Mouse (Mus musculus): ENCODE results near the gene Por. TPM values are rescaled to one million over a fixed set of nuclear protein-coding genes. Genes with fewer than 3 reads are reported as not detected.

The Por gene
- total and polyA plus RNA-seq, 3 experiments, result 40.3 to 64.4 TPM; not detected in 1

DNA sequence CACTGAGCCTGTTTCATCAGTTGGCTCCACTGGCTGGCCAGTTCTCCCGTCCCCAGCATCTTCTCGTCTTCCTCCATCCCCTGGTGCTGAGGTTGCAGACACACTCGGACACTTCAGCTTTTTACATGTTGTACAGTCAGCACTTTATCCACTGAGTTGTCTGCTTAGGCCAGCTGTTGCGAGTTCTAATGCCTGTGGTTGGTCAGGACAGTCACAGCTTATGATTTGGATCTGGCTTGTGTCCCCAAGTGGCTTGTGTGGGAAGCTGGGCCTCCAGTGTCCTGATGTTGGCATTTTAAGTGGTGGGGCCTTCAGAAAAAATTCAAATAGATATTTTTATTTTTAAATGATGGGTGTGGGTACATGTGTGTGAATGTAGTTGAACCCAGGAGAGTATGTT is 35.5 kb downstream of the Por start:
- Histone ChIP-seq H3K79me2 (ENCODE audit: control insufficient read depth, insufficient read depth, low read length, poor library complexity) (no peaks in the 10 kb centered on the region; the same call in 1 of the 2 replicates), H3K4me1 (ENCODE audit: control insufficient read depth in 1 of 2, insufficient read depth in 2 of 2, low read length in 2 of 2) (peaks cover 5 to 22% of the 10 kb centered on the region in 2 experiments; a peak in 3 of 4 replicates), H3K9ac (ENCODE audit: control insufficient read depth, low read depth, low read length, poor library complexity, severe bottlenecking) (no peak overlapping the region), H3K27me3 (ENCODE audit: control insufficient read depth in 1 of 2, insufficient read depth in 2 of 2, low read length in 2 of 2) (no peaks in the 10 kb centered on the region), H3K36me3 (ENCODE audit: control insufficient read depth in 1 of 2, insufficient read depth in 2 of 2, low read length in 2 of 2) (peaks cover 2 to 12% of the 10 kb centered on the region in 2 experiments; a peak in 2 of 4 replicates), H3K9me3 (replicated peaks; ENCODE audit: insufficient read depth, low read length) (no peaks in the 10 kb centered on the region), H3K27ac (ENCODE audit: control insufficient read depth, low read depth, low read length) (no peak overlapping the region), H3K4me3 (ENCODE audit: control insufficient read depth in 1 of 2, insufficient read depth in 1 of 2, low read depth in 2 of 2, low read length in 2 of 2) (no peak overlapping the region)
- no peak for TF ChIP-seq TAL1 (IDR thresholded peaks at IDR 0.05; ENCODE audit: low read length)
- no peak for TF ChIP-seq GABPA (IDR thresholded peaks at IDR 0.05; ENCODE audit: low read depth, low read length)
- TF ChIP-seq MYC (IDR thresholded peaks at IDR 0.05; ENCODE audit: low read depth, low read length), result no peak
- TF ChIP-seq UBTF (IDR thresholded peaks at IDR 0.05; ENCODE audit: borderline replicate concordance, insufficient read depth, low read depth, low read length), result no peak
- no peak for TF ChIP-seq ZNF384 (IDR thresholded peaks at IDR 0.05; ENCODE audit: low read depth, low read length)
- no peak for TF ChIP-seq MEF2A (IDR thresholded peaks at IDR 0.05; ENCODE audit: extremely low read depth, insufficient replicate concordance, low read depth, low read length, poor library complexity, severe bottlenecking)
- no peak for TF ChIP-seq GATA1 (IDR thresholded peaks at IDR 0.05; ENCODE audit: low read depth, low read length)
- no peak for TF ChIP-seq MXI1 (IDR thresholded peaks at IDR 0.05; ENCODE audit: low read depth, low read length)
- TF ChIP-seq E2F4 (IDR thresholded peaks at IDR 0.05; ENCODE audit: borderline replicate concordance, low read depth, low read length), result no peak
- no peak for TF ChIP-seq SMC3 (IDR thresholded peaks at IDR 0.05; ENCODE audit: low read depth, low read length)
- TF ChIP-seq SIN3A (IDR thresholded peaks at IDR 0.05; ENCODE audit: low read length), result no peak
- no peak for DNase-seq (ENCODE audit: low read depth, low spot score)

DNA sequence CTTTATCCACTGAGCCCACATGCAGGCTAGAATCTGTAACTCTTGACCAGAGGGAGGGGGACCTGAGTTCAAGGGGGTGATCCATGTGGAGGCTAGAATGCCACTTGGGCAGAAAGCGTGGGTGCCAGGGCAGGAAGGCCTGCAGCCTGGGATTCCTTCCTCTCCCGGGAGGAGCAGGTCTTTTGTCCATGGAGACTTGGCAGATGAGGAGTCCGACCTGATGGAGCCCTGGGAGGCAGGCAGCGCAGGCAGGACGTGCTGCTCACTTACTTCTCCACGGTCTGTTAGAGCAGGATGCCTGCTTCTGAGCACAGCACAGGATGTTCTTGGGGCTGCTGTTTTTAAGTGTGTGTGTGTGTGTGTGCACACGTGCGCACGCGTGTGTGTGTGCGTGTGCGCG is 37.2 kb downstream of the Por start:
- Histone ChIP-seq H3K79me2 (ENCODE audit: control insufficient read depth, insufficient read depth, low read length, poor library complexity) (no peaks in the 10 kb centered on the region; the same call in 1 of the 2 replicates), H3K9ac (ENCODE audit: control insufficient read depth, low read depth, low read length, poor library complexity, severe bottlenecking) (no peak overlapping the region), H3K4me3 (ENCODE audit: control insufficient read depth in 1 of 2, insufficient read depth in 1 of 2, low read depth in 2 of 2, low read length in 2 of 2) (no peak overlapping the region), H3K27me3 (ENCODE audit: control insufficient read depth in 1 of 2, insufficient read depth in 2 of 2, low read length in 2 of 2) (no peaks in the 10 kb centered on the region), H3K36me3 (ENCODE audit: control insufficient read depth in 1 of 2, insufficient read depth in 2 of 2, low read length in 2 of 2) (peaks cover under 1 to 28% of the 10 kb centered on the region in 2 experiments; a peak in 2 of 4 replicates), H3K4me1 (ENCODE audit: control insufficient read depth in 1 of 2, insufficient read depth in 2 of 2, low read length in 2 of 2) (peaks cover 9 to 39% of the 10 kb centered on the region in 2 experiments; a peak in 3 of 4 replicates), H3K27ac (ENCODE audit: control insufficient read depth, low read depth, low read length) (no peak overlapping the region), H3K9me3 (replicated peaks; ENCODE audit: insufficient read depth, low read length) (no peaks in the 10 kb centered on the region)
- TF ChIP-seq RAD21 (IDR thresholded peaks at IDR 0.05; ENCODE audit: low read depth, low read length) (no peak), NELFE (IDR thresholded peaks at IDR 0.05; ENCODE audit: low read depth, low read length) (no peak), POLR2AphosphoS5 (IDR thresholded peaks at IDR 0.05; ENCODE audit: borderline replicate concordance, low read depth, low read length) (no peak), TCF12 (IDR thresholded peaks at IDR 0.05; ENCODE audit: low read depth, low read length) (no peak), SIN3A (IDR thresholded peaks at IDR 0.05; ENCODE audit: low read length) (no peak), MAX (IDR thresholded peaks at IDR 0.05; ENCODE audit: low read length) (no peak), UBTF (IDR thresholded peaks at IDR 0.05; ENCODE audit: borderline replicate concordance, insufficient read depth, low read depth, low read length) (no peak), MXI1 (IDR thresholded peaks at IDR 0.05; ENCODE audit: low read depth, low read length) (no peak), SMC3 (IDR thresholded peaks at IDR 0.05; ENCODE audit: low read depth, low read length) (no peak), CHD1 (IDR thresholded peaks at IDR 0.05; ENCODE audit: low read depth, low read length) (no peak)
- DNase-seq (ENCODE audit: low read depth, low spot score), result no peak
